Mouse (Mus musculus) spleen, postnatal 36 days (tissue): Measurements from ENCODE around the gene Nudt3.

Experiments used
- DNase-seq, 2 experiments: peaks; one replicate each; pipeline ENCODE4 v3.0.0; 2022; ENCODE audit warnings: low spot score in 2 of 2, mixed read lengths in 1 of 2

Gene Nudt3

GRCm38 (mm10) chr17:27565163-27565941 lies 57.9 kb downstream of the Nudt3 start, which contains the start of gene AI413582:
Gene AI413582, minus strand, starts transcription at chr17:27565756.
- peak; percentile 93 to 95 for DNase-seq

- peak in 1 of 2 experiments; percentile 20 for DNase-seq
Observed at GRCm38 (mm10) chr17:27564391-27565162, 58.7 kb downstream of the Nudt3 start.

- no peak for DNase-seq
Observed at GRCm38 (mm10) chr17:27563771-27564244, 59.5 kb downstream of the Nudt3 start.

GRCm38 (mm10) chr17:27561809-27562526 lies 61.3 kb downstream of the Nudt3 start:
- no peak for DNase-seq

GRCm38 (mm10) chr17:27560926-27561480 lies 62.3 kb downstream of the Nudt3 start:
- no peak for DNase-seq

GRCm38 (mm10) chr17:27559596-27559995 lies 63.7 kb downstream of the Nudt3 start:
- DNase-seq = no peak

- no peak for DNase-seq
Observed at GRCm38 (mm10) chr17:27558845-27559244, 64.5 kb downstream of the Nudt3 start.

- no peak for DNase-seq
Observed at GRCm38 (mm10) chr17:27557927-27558661, 65.2 kb downstream of the Nudt3 start.

GRCm38 (mm10) chr17:27557181-27557926 lies 65.9 kb downstream of the Nudt3 start:
- peak; percentile 73 to 74 for DNase-seq

- peak; percentile 88 to 90 for DNase-seq
Observed at GRCm38 (mm10) chr17:27556315-27557011, 66.8 kb downstream of the Nudt3 start, which contains the start of gene Hmga1. Gene Hmga1, plus strand, starts transcription at chr17:27556497.

- peak; percentile 87 to 91 for DNase-seq
Observed at GRCm38 (mm10) chr17:27555512-27556172, 67.7 kb downstream of the Nudt3 start.

- DNase-seq = peak; percentile 62 to 68
Observed at GRCm38 (mm10) chr17:27555075-27555511, 68.2 kb downstream of the Nudt3 start.

- DNase-seq = no peak
Observed at GRCm38 (mm10) chr17:27554062-27554960, 69.0 kb downstream of the Nudt3 start.

- no peak for DNase-seq
Observed at GRCm38 (mm10) chr17:27552215-27553201, 70.8 kb downstream of the Nudt3 start.

GRCm38 (mm10) chr17:27551393-27551940 lies 71.8 kb downstream of the Nudt3 start:
- DNase-seq = no peak

GRCm38 (mm10) chr17:27549234-27549633 lies 74.1 kb downstream of the Nudt3 start:
- no peak for DNase-seq
